Mouse (Mus musculus) MEL (cell line): Measurements from ENCODE around the gene Tcf7l2.

Experiments used
- CHD1 ChIP-seq: IDR thresholded peaks from 2 replicates; pipeline ENCODE4 v1.6.1; 2012; ENCODE audit warnings: low read depth, mild to moderate bottlenecking, inconsistent platforms, low read length, improper control_type of control experiment
- CTCF ChIP-seq, 3 experiments: IDR thresholded peaks in 2 of 3; conservative IDR thresholded peaks in 1 of 3; 2 replicates each; pipeline ENCODE4 v1.5.1; 2011 to 2012; ENCODE audit warnings: low read length in 3 of 3, low read depth in 2 of 3, mild to moderate bottlenecking in 2 of 3, improper control_type of control experiment in 1 of 3, inconsistent platforms in 1 of 3, mixed read lengths in 1 of 3, moderate library complexity in 1 of 3; ENCODE audit not compliant: control insufficient read depth in 1 of 3, insufficient read depth in 1 of 3, poor library complexity in 1 of 3, severe bottlenecking in 1 of 3
- E2F4 ChIP-seq: IDR thresholded peaks from 2 replicates; pipeline ENCODE4 v1.6.1; 2011; ENCODE audit warnings: low read depth, low read length, improper control_type of control experiment, borderline replicate concordance
- GATA1 ChIP-seq: IDR thresholded peaks from 2 replicates; pipeline ENCODE4 v1.6.1; 2011; ENCODE audit warnings: low read depth, low read length, improper control_type of control experiment
- MAFK ChIP-seq: IDR thresholded peaks from 2 replicates; pipeline ENCODE4 v1.6.1; 2011; ENCODE audit warnings: low read depth, mild to moderate bottlenecking, low read length, improper control_type of control experiment, borderline replicate concordance
- MAX ChIP-seq: IDR thresholded peaks from 2 replicates; pipeline ENCODE4 v1.6.1; 2011; ENCODE audit warnings: low read length, improper control_type of control experiment
- POLR2A ChIP-seq, 2 experiments: IDR thresholded peaks; 2 replicates each; pipeline ENCODE4 v1.6.1; 2011 to 2012; ENCODE audit warnings: low read length in 2 of 2, mild to moderate bottlenecking in 2 of 2, control low read depth in 1 of 2, improper control_type of control experiment in 1 of 2, low read depth in 1 of 2, moderate library complexity in 1 of 2; ENCODE audit not compliant: control insufficient read depth in 1 of 2, insufficient read depth in 1 of 2, poor library complexity in 1 of 2
- SMC3 ChIP-seq: IDR thresholded peaks from 2 replicates; pipeline ENCODE4 v1.6.1; 2011; ENCODE audit warnings: low read depth, low read length, improper control_type of control experiment
- USF1 ChIP-seq: IDR thresholded peaks from 2 replicates; pipeline ENCODE4 v1.6.1; 2014; ENCODE audit warnings: low read depth, mild to moderate bottlenecking, inconsistent platforms, low read length, improper control_type of control experiment, moderate library complexity

- TF ChIP-seq E2F4, result no peak
- no peak for TF ChIP-seq CTCF (IDR thresholded peaks at IDR 0.05 in 2 of 3, conservative IDR thresholded peaks at IDR 0.05 in 1 of 3; ENCODE audit: control insufficient read depth in 1 of 3, insufficient read depth in 1 of 3, low read depth in 2 of 3, low read length in 3 of 3, poor library complexity in 1 of 3, severe bottlenecking in 1 of 3)
- TF ChIP-seq SMC3, result no peak
- TF ChIP-seq GATA1, result no peak
- TF ChIP-seq POLR2A (IDR thresholded peaks at IDR 0.05; ENCODE audit: control insufficient read depth in 1 of 2, insufficient read depth in 1 of 2, low read depth in 1 of 2, low read length in 2 of 2, poor library complexity in 1 of 2), result no peak
- no peak for TF ChIP-seq MAFK
- no peak for TF ChIP-seq CHD1
- no peak for TF ChIP-seq MAX
- TF ChIP-seq USF1, result no peak
These were observed 199.9 kb downstream of the Tcf7l2 start for GRCm38 (mm10) chr19:55941253-55942125.
